Mouse (Mus musculus): ENCODE measurements at regions not wholly inside any gene's neighbourhood (a gene's known extent, or its start where the extent isn't known, plus 50 kb on each side); places are given as distances from the start of the nearest gene placed in this dataset.

GRCm38 (mm10) chr3:140150530-140150951 is 945.0 kb downstream of the Stpg2 start:
- no peak for TF ChIP-seq CTCF (IDR thresholded peaks at IDR 0.05 in 2 of 3, conservative IDR thresholded peaks at IDR 0.05 in 1 of 3; ENCODE audit: control insufficient read depth in 1 of 3, insufficient read depth in 1 of 3, low read depth in 2 of 3, low read length in 3 of 3, poor library complexity in 1 of 3, severe bottlenecking in 1 of 3)
- TF ChIP-seq ETS1 (IDR thresholded peaks at IDR 0.05; ENCODE audit: low read depth, low read length): no peak
- no peak for TF ChIP-seq POLR2A (IDR thresholded peaks at IDR 0.05; ENCODE audit: control insufficient read depth in 1 of 2, insufficient read depth in 1 of 2, low read depth in 1 of 2, low read length in 2 of 2, poor library complexity in 1 of 2)
- TF ChIP-seq MEF2A (IDR thresholded peaks at IDR 0.05; ENCODE audit: extremely low read depth, insufficient replicate concordance, low read depth, low read length, poor library complexity, severe bottlenecking): no peak
- no peak for TF ChIP-seq CHD1 (IDR thresholded peaks at IDR 0.05; ENCODE audit: low read depth, low read length)
- no peak for TF ChIP-seq EP300 (IDR thresholded peaks at IDR 0.05; ENCODE audit: low read depth in 1 of 2, low read length in 2 of 2)
- TF ChIP-seq NELFE (IDR thresholded peaks at IDR 0.05; ENCODE audit: low read depth, low read length): no peak
- TF ChIP-seq MAFK (IDR thresholded peaks at IDR 0.05; ENCODE audit: borderline replicate concordance, low read depth, low read length): no peak
- no peak for TF ChIP-seq USF2 (IDR thresholded peaks at IDR 0.05; ENCODE audit: borderline replicate concordance in 1 of 2, insufficient read depth in 1 of 2, low read depth in 1 of 2, low read length in 2 of 2)
- no peak for TF ChIP-seq ZC3H11A (IDR thresholded peaks at IDR 0.05; ENCODE audit: low read depth, low read length)
- TF ChIP-seq HCFC1 (IDR thresholded peaks at IDR 0.05; ENCODE audit: low read depth, low read length): no peak
- no peak for TF ChIP-seq POLR2AphosphoS2 (IDR thresholded peaks at IDR 0.05; ENCODE audit: low read length)
- TF ChIP-seq POLR2AphosphoS5 (IDR thresholded peaks at IDR 0.05; ENCODE audit: borderline replicate concordance, low read depth, low read length): no peak

Data from MEL (cell line).